Mouse (Mus musculus) lung, postnatal 0 days (tissue): ENCODE results near the gene Igfbp4.

Experiments used
- CTCF ChIP-seq: IDR thresholded peaks from 2 replicates; pipeline ENCODE4 v1.5.1; 2016; ENCODE audit warnings: antibody characterized with exemption, mild to moderate bottlenecking
- EP300 ChIP-seq: IDR thresholded peaks from 2 replicates; pipeline ENCODE4 v1.6.1; 2016; ENCODE audit warnings: antibody characterized with exemption, mild to moderate bottlenecking, control low read depth

GRCm38 (mm10) chr11:99073781-99074180, 32.7 kb downstream of the Igfbp4 start:
- TF ChIP-seq EP300 (no peak), CTCF (no peak)
